Mouse (Mus musculus): Measurements from ENCODE around the gene Gpcpd1.

DNA sequence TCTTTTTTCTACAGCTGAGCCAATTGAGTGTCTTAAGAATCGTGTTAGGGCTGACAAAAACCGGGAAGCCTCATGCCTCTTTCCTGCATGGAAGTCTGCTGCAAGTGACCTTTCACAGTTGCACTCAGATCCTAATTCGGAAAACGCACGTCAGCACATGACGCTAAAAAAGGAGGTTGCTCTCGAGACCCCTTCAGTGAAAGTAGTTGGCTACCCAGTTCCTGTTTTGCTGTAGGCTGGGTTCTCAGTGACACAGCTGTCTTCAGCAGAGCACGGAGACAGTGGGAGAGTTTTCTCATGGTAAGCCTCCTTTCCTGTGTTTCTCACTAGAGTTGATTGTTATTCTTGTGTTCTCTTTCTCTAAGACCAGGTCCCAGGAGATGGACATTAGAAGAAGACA is 9.7 kb upstream of the Gpcpd1 start:
- TF ChIP-seq CTCF (IDR thresholded peaks at IDR 0.05; ENCODE audit: borderline replicate concordance, extremely low read depth, insufficient read depth, insufficient read length) (no peak), POLR2A (IDR thresholded peaks at IDR 0.05; ENCODE audit: borderline replicate concordance, extremely low read depth, insufficient read depth, insufficient read length, poor library complexity, severe bottlenecking) (no peak)
